Mouse (Mus musculus): ENCODE results near the gene Arsb. TPM values are rescaled to one million over a fixed set of nuclear protein-coding genes. Genes with fewer than 3 reads are reported as not detected.

The Arsb gene
- polyA plus RNA-seq, 1 experiment, result 9.2 TPM

- TF ChIP-seq MAX (IDR thresholded peaks at IDR 0.05), result no peak
- TF ChIP-seq FOSL1 (IDR thresholded peaks at IDR 0.05; ENCODE audit: insufficient read depth, low read length, poor library complexity, severe bottlenecking), result no peak
- TF ChIP-seq MYOD1 (IDR thresholded peaks at IDR 0.05; ENCODE audit: control insufficient read depth, insufficient read length, low read depth), result no peak
- TF ChIP-seq CTCF (IDR thresholded peaks at IDR 0.05; ENCODE audit: control insufficient read depth, insufficient read depth, insufficient read length), result no peak
- TF ChIP-seq USF1 (IDR thresholded peaks at IDR 0.05; ENCODE audit: low read depth), result no peak
- no peak for TF ChIP-seq MYOG (IDR thresholded peaks at IDR 0.05; ENCODE audit: control insufficient read depth, extremely low read depth, insufficient read length)
- no peak for TF ChIP-seq CEBPB (IDR thresholded peaks at IDR 0.05; ENCODE audit: low read depth)
- no peaks in the 10 kb centered on the region for H3K79me2 ChIP-seq (ENCODE audit: control insufficient read depth, insufficient read depth)
- H3K27me3 ChIP-seq (ENCODE audit: control insufficient read depth, insufficient read depth, insufficient read length), result no peaks in the 10 kb centered on the region
- H3K4me3 ChIP-seq (ENCODE audit: insufficient read depth, poor library complexity, severe bottlenecking), result no peak overlapping the region
- no peaks in the 10 kb centered on the region for H3K79me3 ChIP-seq (ENCODE audit: low read depth)
- H3K36me3 ChIP-seq (ENCODE audit: control insufficient read depth, insufficient read depth), result no peaks in the 10 kb centered on the region
- H3ac ChIP-seq (ENCODE audit: control insufficient read depth, insufficient read length, low read depth), result no peak overlapping the region
Observed at GRCm38 (mm10) chr13:93761831-93762230, 9.6 kb upstream of the Arsb start.

- TF ChIP-seq CEBPB (IDR thresholded peaks at IDR 0.05; ENCODE audit: low read depth) (no peak), USF1 (IDR thresholded peaks at IDR 0.05; ENCODE audit: low read depth) (no peak)
- Histone ChIP-seq H3K79me2 (ENCODE audit: control insufficient read depth, insufficient read depth) (no peaks in the 10 kb centered on the region), H3K79me3 (ENCODE audit: low read depth) (no peaks in the 10 kb centered on the region), H3K4me3 (ENCODE audit: insufficient read depth, poor library complexity, severe bottlenecking) (no peak overlapping the region), H3ac (ENCODE audit: control insufficient read depth, insufficient read length, low read depth) (no peak overlapping the region), H3K36me3 (ENCODE audit: control insufficient read depth, insufficient read depth) (no peaks in the 10 kb centered on the region), H3K27me3 (ENCODE audit: control insufficient read depth, insufficient read depth, insufficient read length) (no peaks in the 10 kb centered on the region)
Observed at GRCm38 (mm10) chr13:93762879-93763278, 8.6 kb upstream of the Arsb start.

GRCm38 (mm10) chr13:93764321-93764973 lies 7.0 kb upstream of the Arsb start:
- Histone ChIP-seq H3K36me3 (ENCODE audit: control insufficient read depth, insufficient read depth) (no peaks in the 10 kb centered on the region), H3K4me3 (ENCODE audit: insufficient read depth, poor library complexity, severe bottlenecking) (no peak overlapping the region), H3K27me3 (ENCODE audit: control insufficient read depth, insufficient read depth, insufficient read length) (no peaks in the 10 kb centered on the region), H3ac (ENCODE audit: control insufficient read depth, insufficient read length, low read depth) (no peak overlapping the region), H3K79me3 (ENCODE audit: low read depth) (no peaks in the 10 kb centered on the region), H3K79me2 (ENCODE audit: control insufficient read depth, insufficient read depth) (no peaks in the 10 kb centered on the region)
- TF ChIP-seq MAX (IDR thresholded peaks at IDR 0.05) (no peak), MYOD1 (IDR thresholded peaks at IDR 0.05; ENCODE audit: control insufficient read depth, insufficient read length, low read depth) (no peak), CTCF (IDR thresholded peaks at IDR 0.05; ENCODE audit: control insufficient read depth, insufficient read depth, insufficient read length) (no peak), CEBPB (IDR thresholded peaks at IDR 0.05; ENCODE audit: low read depth) (no peak), MYOG (IDR thresholded peaks at IDR 0.05; ENCODE audit: control insufficient read depth, extremely low read depth, insufficient read length) (no peak), FOSL1 (IDR thresholded peaks at IDR 0.05; ENCODE audit: insufficient read depth, low read length, poor library complexity, severe bottlenecking) (no peak), USF1 (IDR thresholded peaks at IDR 0.05; ENCODE audit: low read depth) (no peak)

GRCm38 (mm10) chr13:93771031-93771587 lies 321 bp upstream of the Arsb start:
- no peak overlapping the region for H3ac ChIP-seq (ENCODE audit: control insufficient read depth, insufficient read length, low read depth)
- TF ChIP-seq CTCF (IDR thresholded peaks at IDR 0.05; ENCODE audit: control insufficient read depth, insufficient read depth, insufficient read length), result no peak
- peak; percentile 29 for TF ChIP-seq CEBPB (IDR thresholded peaks at IDR 0.05; ENCODE audit: low read depth)
- no peaks in the 10 kb centered on the region for H3K79me3 ChIP-seq (ENCODE audit: low read depth)
- no peaks in the 10 kb centered on the region for H3K27me3 ChIP-seq (ENCODE audit: control insufficient read depth, insufficient read depth, insufficient read length)
- H3K36me3 ChIP-seq (ENCODE audit: control insufficient read depth, insufficient read depth), result no peaks in the 10 kb centered on the region
- H3K4me3 ChIP-seq (ENCODE audit: insufficient read depth, poor library complexity, severe bottlenecking), result peak overlapping the region; percentile 46
- H3K79me2 ChIP-seq (ENCODE audit: control insufficient read depth, insufficient read depth), result no peaks in the 10 kb centered on the region

DNA sequence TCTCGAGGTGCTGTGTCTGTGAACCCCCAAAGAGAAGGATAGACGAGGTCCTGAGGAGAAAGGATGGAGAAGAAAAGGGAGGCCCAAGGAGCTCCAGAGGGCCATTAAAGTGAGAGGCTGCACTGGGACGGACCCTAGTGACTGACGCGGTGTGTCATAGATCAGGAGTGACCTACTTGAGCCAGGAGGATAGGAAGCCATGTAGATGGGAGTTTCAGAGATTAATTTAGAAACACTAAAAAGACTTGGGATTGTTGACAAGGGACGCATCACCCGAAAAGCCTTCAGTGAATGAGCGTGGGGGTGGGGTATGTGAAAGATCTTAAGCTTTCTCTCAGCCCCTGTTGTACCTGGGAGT lies 828 bp downstream of the Arsb start:
- no peak for TF ChIP-seq MYOG (IDR thresholded peaks at IDR 0.05; ENCODE audit: control insufficient read depth, extremely low read depth, insufficient read length)
- TF ChIP-seq USF1 (IDR thresholded peaks at IDR 0.05; ENCODE audit: low read depth), result no peak
- TF ChIP-seq MAX (IDR thresholded peaks at IDR 0.05), result no peak
- no peak for TF ChIP-seq FOSL1 (IDR thresholded peaks at IDR 0.05; ENCODE audit: insufficient read depth, low read length, poor library complexity, severe bottlenecking)
- TF ChIP-seq CEBPB (IDR thresholded peaks at IDR 0.05; ENCODE audit: low read depth), result no peak
- no peak for TF ChIP-seq CTCF (IDR thresholded peaks at IDR 0.05; ENCODE audit: control insufficient read depth, insufficient read depth, insufficient read length)
- no peak for TF ChIP-seq MYOD1 (IDR thresholded peaks at IDR 0.05; ENCODE audit: control insufficient read depth, insufficient read length, low read depth)
- Histone ChIP-seq H3ac (ENCODE audit: control insufficient read depth, insufficient read length, low read depth) (peak overlapping the region; percentile 78), H3K27me3 (ENCODE audit: control insufficient read depth, insufficient read depth, insufficient read length) (no peaks in the 10 kb centered on the region), H3K79me2 (ENCODE audit: control insufficient read depth, insufficient read depth) (no peaks in the 10 kb centered on the region), H3K4me3 (ENCODE audit: insufficient read depth, poor library complexity, severe bottlenecking) (peak overlapping the region; percentile 46), H3K36me3 (ENCODE audit: control insufficient read depth, insufficient read depth) (no peaks in the 10 kb centered on the region), H3K79me3 (ENCODE audit: low read depth) (no peaks in the 10 kb centered on the region)

DNA sequence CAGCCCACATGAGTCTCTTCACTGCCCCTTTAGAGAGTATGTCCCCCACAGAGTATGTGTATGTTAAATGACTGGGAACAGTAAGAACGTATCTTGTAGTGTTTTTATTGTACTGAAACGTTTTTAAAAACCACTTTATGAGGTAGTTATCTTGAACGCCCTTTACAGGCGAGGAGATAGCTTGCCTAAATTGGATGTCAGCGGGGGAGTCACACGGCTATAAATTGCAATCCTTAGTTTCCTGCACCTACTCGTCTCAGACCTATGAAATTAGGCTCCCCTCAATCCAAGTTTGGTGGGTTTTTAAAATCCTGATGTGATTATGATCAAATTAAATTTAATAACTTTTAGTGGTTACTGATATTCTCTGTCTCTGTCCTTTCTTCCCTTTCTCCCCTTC lies 1.4 kb downstream of the Arsb start:
- TF ChIP-seq FOSL1 (IDR thresholded peaks at IDR 0.05; ENCODE audit: insufficient read depth, low read length, poor library complexity, severe bottlenecking), result no peak
- TF ChIP-seq MAX (IDR thresholded peaks at IDR 0.05), result no peak
- TF ChIP-seq CTCF (IDR thresholded peaks at IDR 0.05; ENCODE audit: control insufficient read depth, insufficient read depth, insufficient read length), result no peak
- no peak for TF ChIP-seq USF1 (IDR thresholded peaks at IDR 0.05; ENCODE audit: low read depth)
- no peak for TF ChIP-seq MYOD1 (IDR thresholded peaks at IDR 0.05; ENCODE audit: control insufficient read depth, insufficient read length, low read depth)
- no peak for TF ChIP-seq CEBPB (IDR thresholded peaks at IDR 0.05; ENCODE audit: low read depth)
- TF ChIP-seq MYOG (IDR thresholded peaks at IDR 0.05; ENCODE audit: control insufficient read depth, extremely low read depth, insufficient read length), result no peak
- no peaks in the 10 kb centered on the region for H3K27me3 ChIP-seq (ENCODE audit: control insufficient read depth, insufficient read depth, insufficient read length)
- no peaks in the 10 kb centered on the region for H3K79me2 ChIP-seq (ENCODE audit: control insufficient read depth, insufficient read depth)
- H3K79me3 ChIP-seq (ENCODE audit: low read depth), result no peaks in the 10 kb centered on the region
- H3K36me3 ChIP-seq (ENCODE audit: control insufficient read depth, insufficient read depth), result no peaks in the 10 kb centered on the region
- H3ac ChIP-seq (ENCODE audit: control insufficient read depth, insufficient read length, low read depth), result no peak overlapping the region
- no peak overlapping the region for H3K4me3 ChIP-seq (ENCODE audit: insufficient read depth, poor library complexity, severe bottlenecking)
